Mouse (Mus musculus): Measurements from ENCODE around the gene Exoc6.

Exoc6 gene

DNA sequence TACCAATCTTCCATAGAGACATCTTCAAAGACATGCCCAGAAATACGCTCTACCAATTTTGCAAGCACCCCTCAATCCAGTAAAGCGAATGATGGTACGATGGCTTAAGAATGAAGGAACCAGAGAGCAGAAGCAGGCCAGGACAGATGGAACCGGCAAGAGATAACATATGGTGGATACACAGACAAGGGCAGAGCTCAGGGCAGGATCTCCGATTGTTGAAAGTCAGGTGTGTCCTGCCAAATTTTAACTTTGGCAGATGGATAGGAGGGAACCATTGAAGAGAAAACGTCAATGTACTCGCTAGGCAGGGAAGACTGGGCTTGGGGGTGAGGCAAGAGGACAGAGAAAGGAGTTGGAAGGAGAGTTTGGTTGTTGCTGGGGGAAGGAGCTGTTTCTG lies 176.4 kb downstream of the Exoc6 start:
- DNase-seq (ENCODE audit: low read depth, low spot score), result no peak

DNA sequence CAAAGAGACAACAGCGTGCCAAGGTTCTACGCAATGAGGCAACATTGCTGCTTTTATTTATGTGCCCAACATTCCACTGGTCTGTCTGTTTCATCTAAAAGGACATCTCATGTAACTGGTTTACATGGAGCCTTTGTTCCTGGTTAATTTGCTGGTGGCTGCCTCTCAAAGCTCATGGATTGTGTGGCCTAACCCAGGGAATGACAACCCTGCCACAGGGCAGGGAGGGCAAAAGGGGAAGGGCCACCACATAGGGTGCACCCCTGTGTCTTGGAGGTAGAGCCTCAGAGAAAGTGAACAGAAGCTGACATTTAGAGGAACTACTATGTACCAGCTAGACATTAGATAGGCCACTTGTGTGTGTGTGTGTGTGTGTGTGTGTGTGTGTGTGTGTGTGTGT lies 177.1 kb downstream of the Exoc6 start:
- no peak for DNase-seq (ENCODE audit: low read depth, low spot score)
